Mouse (Mus musculus) cerebellum, postnatal 4 days (tissue): Measurements from ENCODE around the gene Allc.

Experiments used
- DNase-seq, 2 experiments: peaks; one replicate each; pipeline ENCODE4 v3.0.0; 2022; ENCODE audit warnings: low spot score in 2 of 2, mixed read lengths in 1 of 2

Gene Allc

GRCm38 (mm10) chr12:28579132-28579531, 3.2 kb downstream of the Allc start:
- DNase-seq: no peak

DNA sequence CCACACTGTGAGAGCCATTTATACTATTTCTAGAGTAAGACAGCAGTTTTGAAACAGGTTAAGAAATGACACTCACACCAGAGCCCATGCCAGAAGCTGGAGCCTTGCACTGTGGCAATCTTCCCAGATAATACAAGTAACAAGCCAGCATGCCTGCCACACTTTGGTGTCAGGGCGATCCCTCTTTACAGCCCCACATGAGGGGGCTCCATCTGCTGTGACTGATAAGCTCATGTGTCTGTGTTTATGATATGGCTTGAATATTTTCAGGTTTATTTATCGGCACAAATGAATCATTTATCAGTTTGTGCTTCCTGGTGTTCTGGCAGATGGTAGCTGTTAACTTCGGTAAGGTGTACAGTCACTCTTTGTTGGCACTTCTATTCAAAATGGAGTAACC, 4.2 kb downstream of the Allc start:
- no peak for DNase-seq

- DNase-seq: no peak
These were observed 6.8 kb downstream of the Allc start for GRCm38 (mm10) chr12:28575366-28576070.

- DNase-seq: no peak
These were observed 10.1 kb downstream of the Allc start for GRCm38 (mm10) chr12:28572241-28572640.

- no peak for DNase-seq
These were observed 30.0 kb downstream of the Allc start, which contains the start of gene Dcdc2c for GRCm38 (mm10) chr12:28552299-28552698. TSS of gene Dcdc2c (minus strand) at chr12:28552399.

GRCm38 (mm10) chr12:28551775-28552174, 30.5 kb downstream of the Allc start:
- DNase-seq: no peak

- no peak for DNase-seq
These were observed 33.4 kb downstream of the Allc start for GRCm38 (mm10) chr12:28548887-28549286.

DNA sequence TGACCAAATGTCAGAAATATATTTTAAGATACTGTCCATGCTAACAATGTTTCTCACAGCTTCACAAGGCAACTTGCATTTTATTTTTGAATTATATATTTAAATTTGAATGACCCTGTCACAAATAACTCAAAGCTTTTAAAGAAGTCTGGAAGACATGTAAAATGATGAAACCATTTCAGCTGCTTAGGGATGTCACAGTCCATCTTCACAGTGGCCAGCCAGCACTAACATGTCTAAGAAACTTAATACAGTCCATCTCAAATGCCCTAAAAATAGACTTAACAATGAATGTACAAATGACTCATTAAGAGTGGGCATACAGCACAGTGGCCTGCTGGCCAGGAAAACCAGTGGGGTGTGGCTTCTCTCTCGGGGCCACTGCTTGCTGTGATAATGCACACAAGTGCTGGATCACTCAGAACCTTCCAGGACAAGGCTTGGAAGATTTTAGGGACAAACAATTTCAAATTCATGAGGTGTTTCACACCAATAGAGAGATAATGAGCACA, 68.0 kb downstream of the Allc start:
- DNase-seq: no peak

DNA sequence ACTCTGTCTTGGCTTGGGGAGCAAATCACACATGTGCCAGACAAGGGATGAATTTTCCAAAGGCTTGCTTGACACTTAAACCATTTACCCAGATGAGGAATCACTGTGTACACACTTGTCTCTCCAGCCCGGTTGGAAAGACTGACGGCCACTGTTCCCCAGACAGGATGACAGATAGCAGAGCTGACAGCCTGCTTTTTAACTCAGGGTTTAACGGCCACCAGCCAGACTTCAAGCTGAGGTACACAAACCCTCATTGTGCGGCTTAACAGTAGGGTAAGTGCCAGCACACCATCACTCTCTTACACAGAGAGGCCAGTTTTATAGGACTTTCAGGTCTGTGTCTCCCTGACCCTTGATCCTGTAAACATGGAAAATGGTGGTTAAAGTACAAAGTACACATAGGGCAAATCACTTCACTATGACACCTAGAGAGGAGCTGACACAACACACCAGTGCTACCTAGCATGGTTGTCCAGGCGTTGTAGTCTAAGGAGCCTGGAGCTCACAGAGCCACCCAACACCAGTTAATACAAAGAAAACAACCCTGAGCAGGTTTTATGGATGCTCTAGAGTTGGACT, 72.5 kb downstream of the Allc start:
- DNase-seq: no peak
